Mouse (Mus musculus) C2C12 (cell line): ENCODE results near the gene Lctl. TPM values are rescaled to one million over a fixed set of nuclear protein-coding genes. Genes with fewer than 3 reads are reported as not detected.

ENCODE experiments used
- H3K27me3 ChIP-seq: one replicate; pipeline ENCODE4 v1.6.1; 2011; ENCODE audit not compliant: control insufficient read depth, insufficient read depth, insufficient read length
- H3K36me3 ChIP-seq: one replicate; pipeline ENCODE4 v1.6.1; 2011; ENCODE audit not compliant: control insufficient read depth, insufficient read depth
- H3K4me3 ChIP-seq: one replicate; pipeline ENCODE4 v1.5.1; 2011; ENCODE audit warnings: mild to moderate bottlenecking, control low read depth; ENCODE audit not compliant: poor library complexity, insufficient read depth, severe bottlenecking
- H3K79me2 ChIP-seq: one replicate; pipeline ENCODE4 v1.6.1; 2011; ENCODE audit not compliant: control insufficient read depth, insufficient read depth
- H3K79me3 ChIP-seq: one replicate; pipeline ENCODE4 v1.6.1; 2011; ENCODE audit warnings: low read depth, control low read depth
- H3ac ChIP-seq: one replicate; pipeline ENCODE3; 2011; ENCODE audit warnings: low read depth; ENCODE audit not compliant: control insufficient read depth, insufficient read length
- CEBPB ChIP-seq: IDR thresholded peaks from one replicate; pipeline ENCODE4 v1.6.1; 2011; ENCODE audit warnings: low read depth, mild to moderate bottlenecking, control low read depth, moderate library complexity
- CTCF ChIP-seq: IDR thresholded peaks from one replicate; pipeline ENCODE4 v1.5.1; 2011; ENCODE audit not compliant: control insufficient read depth, insufficient read depth, insufficient read length
- FOSL1 ChIP-seq: IDR thresholded peaks from one replicate; pipeline ENCODE4 v1.8.0; 2011; ENCODE audit warnings: mild to moderate bottlenecking, low read length; ENCODE audit not compliant: poor library complexity, insufficient read depth, severe bottlenecking
- MAX ChIP-seq: IDR thresholded peaks from one replicate; pipeline ENCODE4 v1.6.1; 2011; ENCODE audit warnings: mild to moderate bottlenecking, control low read depth
- MYOD1 ChIP-seq: IDR thresholded peaks from one replicate; pipeline ENCODE4 v1.6.1; 2011; ENCODE audit warnings: low read depth; ENCODE audit not compliant: control insufficient read depth, insufficient read length
- MYOG ChIP-seq: IDR thresholded peaks from one replicate; pipeline ENCODE4 v1.6.1; 2011; ENCODE audit not compliant: control insufficient read depth, insufficient read length; ENCODE audit errors: extremely low read depth
- USF1 ChIP-seq: IDR thresholded peaks from one replicate; pipeline ENCODE4 v1.6.1; 2011; ENCODE audit warnings: low read depth, mild to moderate bottlenecking, control low read depth, moderate library complexity
- polyA plus RNA-seq: library from polyadenylated mRNA; unstranded; fragments of >200 nt; fragmentation: generic; extraction: Trizol; gene quantifications from one replicate; pipeline ENCODE4 v1.2.1, GENCODE M21; 2012; ENCODE audit warnings: missing spikeins

The Lctl gene
- polyA plus RNA-seq, 1 experiment, result 0.04 TPM

GRCm38 (mm10) chr9:64172145-64172815 lies 55.3 kb downstream of the Lctl start:
- H3K4me3 ChIP-seq, result peak overlapping the region; percentile 88
- H3K27me3 ChIP-seq, result no peaks in the 10 kb centered on the region
- peaks cover 78% of the 10 kb centered on the region for H3K79me2 ChIP-seq
- H3ac ChIP-seq, result peak overlapping the region; percentile 88
- H3K36me3 ChIP-seq, result peaks cover 62% of the 10 kb centered on the region
- TF ChIP-seq MYOD1, result no peak
- TF ChIP-seq FOSL1, result no peak
- no peak for TF ChIP-seq CTCF
- peaks cover 60% of the 10 kb centered on the region for H3K79me3 ChIP-seq

GRCm38 (mm10) chr9:64172816-64173665 lies 56.1 kb downstream of the Lctl start, which contains the start of the genes Zwilch and Rpl4:
Zwilch (minus strand) TSS chr9:64173104.
Rpl4 (plus strand) TSS chr9:64173375.
- H3K36me3 ChIP-seq, result peaks cover 62% of the 10 kb centered on the region
- TF ChIP-seq MYOD1 (no peak), MAX (peak; percentile 84), MYOG (no peak), FOSL1 (no peak)
- no peaks in the 10 kb centered on the region for H3K27me3 ChIP-seq
- H3K79me2 ChIP-seq, result peaks cover 81% of the 10 kb centered on the region
- H3ac ChIP-seq, result peak within 1 kb of the TSS; percentile 88
- H3K4me3 ChIP-seq, result peak within 1 kb of the TSS; percentile 88
- peaks cover 60% of the 10 kb centered on the region for H3K79me3 ChIP-seq

GRCm38 (mm10) chr9:64173666-64174220 lies 56.8 kb downstream of the Lctl start:
- Histone ChIP-seq H3K4me3 (peak overlapping the region; percentile 88), H3K36me3 (peaks cover 62% of the 10 kb centered on the region), H3K27me3 (no peaks in the 10 kb centered on the region), H3K79me2 (peaks cover 81% of the 10 kb centered on the region), H3K79me3 (peaks cover 60% of the 10 kb centered on the region), H3ac (peak overlapping the region; percentile 78)
- no peak for TF ChIP-seq FOSL1
- TF ChIP-seq USF1, result peak; percentile 3

GRCm38 (mm10) chr9:64174341-64174740 lies 57.4 kb downstream of the Lctl start:
- Histone ChIP-seq H3K79me3 (peaks cover 60% of the 10 kb centered on the region), H3K27me3 (no peaks in the 10 kb centered on the region), H3ac (peak overlapping the region; percentile 45), H3K36me3 (peaks cover 64% of the 10 kb centered on the region), H3K79me2 (peaks cover 78% of the 10 kb centered on the region), H3K4me3 (peak overlapping the region; percentile 88)
- TF ChIP-seq CEBPB (no peak), CTCF (no peak), MYOG (no peak), FOSL1 (no peak), MYOD1 (no peak), MAX (no peak), USF1 (no peak)

- Histone ChIP-seq H3K36me3 (peaks cover 68% of the 10 kb centered on the region), H3K27me3 (no peaks in the 10 kb centered on the region), H3K79me2 (peaks cover 74% of the 10 kb centered on the region), H3K79me3 (peaks cover 60% of the 10 kb centered on the region), H3ac (peak overlapping the region; percentile 31), H3K4me3 (peak overlapping the region; percentile 88)
- TF ChIP-seq CTCF (no peak), CEBPB (no peak), MYOG (no peak), MAX (no peak), USF1 (no peak), FOSL1 (no peak)
Measured at GRCm38 (mm10) chr9:64174766-64175165, 57.8 kb downstream of the Lctl start.

- no peak overlapping the region for H3ac ChIP-seq
- no peak for TF ChIP-seq MYOG
- peak overlapping the region; percentile 88 for H3K4me3 ChIP-seq
Measured at GRCm38 (mm10) chr9:64175378-64175777, 58.4 kb downstream of the Lctl start.

More at GRCm38 (mm10) chr9:64175378-64175777, 58.4 kb downstream of the Lctl start:
- H3K79me3 ChIP-seq, result peaks cover 60% of the 10 kb centered on the region
- H3K27me3 ChIP-seq, result no peaks in the 10 kb centered on the region
- peaks cover 68% of the 10 kb centered on the region for H3K79me2 ChIP-seq
- peaks cover 71% of the 10 kb centered on the region for H3K36me3 ChIP-seq
